Mouse (Mus musculus): ENCODE results near the gene A930009A15Rik.

A930009A15Rik gene

DNA sequence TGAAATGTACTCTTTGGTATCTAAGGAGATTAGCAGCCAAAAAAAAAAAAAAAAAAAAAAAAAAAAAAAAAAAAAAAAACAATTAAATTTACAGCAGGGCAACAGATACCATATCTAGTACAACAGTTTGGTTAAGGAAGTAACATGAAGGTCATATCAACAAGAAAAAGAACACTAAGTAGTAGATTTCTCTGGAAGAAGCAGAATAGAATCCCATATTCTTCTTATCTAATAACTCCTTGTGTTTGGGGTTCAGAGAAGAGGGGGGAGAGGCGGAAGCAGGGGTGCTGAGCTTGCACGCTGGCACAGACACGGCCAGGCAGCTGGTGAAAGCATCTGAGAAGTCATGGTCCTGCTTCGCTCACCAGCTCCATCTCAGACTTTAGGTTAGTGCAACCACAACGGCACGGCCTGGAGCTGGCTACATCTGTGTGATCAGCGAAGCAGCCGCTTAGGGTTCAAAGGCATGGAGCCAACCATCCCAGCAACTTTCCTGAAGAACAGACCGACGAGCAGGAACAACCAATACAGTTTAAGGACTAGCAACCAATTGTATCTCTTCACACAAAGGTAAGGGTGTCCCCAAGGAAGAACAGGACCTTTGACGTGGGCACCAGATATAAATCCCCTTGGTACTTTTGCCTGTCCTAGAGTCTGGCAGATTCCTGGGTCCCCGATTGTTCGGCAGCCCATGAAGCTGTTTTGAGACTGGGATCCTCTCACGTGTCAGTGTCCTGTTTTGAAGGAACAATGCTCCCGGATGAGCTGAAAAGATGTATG, at the start of gene A930009A15Rik:
TSS of gene A930009A15Rik (plus strand) at position 275 of the 780 bp plus-strand sequence.
- no peak for DNase-seq

DNA sequence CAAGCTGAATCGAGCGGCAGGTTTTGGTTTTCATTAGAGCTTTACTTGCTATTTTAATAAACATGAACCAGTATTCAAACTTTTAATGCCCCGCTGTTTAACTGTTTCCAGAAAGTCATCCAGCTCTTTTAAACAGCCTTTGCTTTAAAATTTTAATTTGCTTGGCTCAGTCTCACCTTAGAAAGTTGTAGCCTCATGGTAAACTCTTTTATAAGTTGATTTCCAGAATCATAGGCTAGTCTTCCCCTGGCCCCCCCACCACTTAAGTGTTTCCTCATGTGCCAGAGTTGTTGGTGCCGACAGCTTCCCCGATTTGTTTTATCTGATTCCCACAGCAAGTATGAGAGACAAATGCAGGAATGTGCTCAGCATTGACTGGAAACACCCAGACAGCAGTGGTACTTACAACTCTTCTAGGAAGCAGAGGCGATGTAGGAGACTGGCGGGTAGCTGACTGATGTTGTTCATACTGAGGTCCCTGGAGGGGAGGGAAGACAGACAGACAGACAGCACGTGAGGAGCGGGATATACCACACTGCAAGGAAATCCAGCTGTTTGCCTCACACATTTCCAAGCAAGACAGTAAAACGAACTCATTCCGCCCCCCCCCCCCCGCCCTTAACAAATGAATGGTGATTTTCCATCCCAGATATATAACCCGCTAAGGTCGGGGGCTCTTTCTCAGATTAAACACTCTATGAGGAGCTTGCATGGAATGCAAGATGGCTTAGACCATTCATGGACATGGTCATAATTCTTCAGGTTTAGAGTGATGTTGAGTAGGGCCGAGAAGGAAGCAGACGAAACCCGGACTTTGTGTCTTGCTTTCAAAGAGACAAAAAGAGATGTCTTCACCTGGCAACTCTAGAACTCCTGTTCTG, 49.3 kb upstream of the A930009A15Rik start:
- DNase-seq: no peak

DNA sequence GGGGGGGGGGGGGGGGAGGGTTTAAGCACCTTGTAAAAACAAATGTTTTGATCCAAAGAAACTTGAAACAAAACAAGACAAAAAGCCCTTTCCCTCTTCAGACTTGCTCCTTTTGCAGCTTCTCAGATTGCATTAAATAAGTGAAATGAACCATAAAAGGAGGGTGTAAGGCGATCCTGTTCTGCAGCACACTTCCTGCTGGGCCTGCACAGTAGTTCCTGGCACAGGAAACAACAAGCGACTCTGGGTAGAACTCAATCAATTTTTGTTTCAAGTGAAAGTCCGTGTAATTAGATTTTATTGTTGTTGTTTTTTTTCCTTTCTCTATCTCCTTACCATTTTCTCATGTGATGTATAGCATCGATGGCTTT, 48.7 kb upstream of the A930009A15Rik start:
- DNase-seq: no peak

DNA sequence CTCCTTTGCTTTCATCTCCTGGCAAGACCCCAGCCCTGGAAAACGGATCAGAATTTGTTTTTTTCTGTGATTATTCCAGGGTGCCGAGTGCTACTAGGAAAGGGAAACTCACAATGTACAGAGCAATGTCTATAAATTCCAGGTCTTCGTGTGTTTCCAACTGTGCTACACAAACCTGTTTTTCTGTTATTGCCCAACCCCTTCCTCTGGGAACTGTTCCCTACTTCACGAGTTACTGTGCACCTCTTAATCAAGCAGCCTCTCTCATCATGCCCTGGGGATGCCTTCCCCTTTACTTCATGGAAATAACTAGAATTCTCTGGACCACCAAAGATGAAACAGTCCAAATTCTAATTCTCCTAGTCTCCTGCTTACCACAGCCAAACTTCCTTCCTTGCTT, 40.9 kb upstream of the A930009A15Rik start:
- no peak for DNase-seq

DNA sequence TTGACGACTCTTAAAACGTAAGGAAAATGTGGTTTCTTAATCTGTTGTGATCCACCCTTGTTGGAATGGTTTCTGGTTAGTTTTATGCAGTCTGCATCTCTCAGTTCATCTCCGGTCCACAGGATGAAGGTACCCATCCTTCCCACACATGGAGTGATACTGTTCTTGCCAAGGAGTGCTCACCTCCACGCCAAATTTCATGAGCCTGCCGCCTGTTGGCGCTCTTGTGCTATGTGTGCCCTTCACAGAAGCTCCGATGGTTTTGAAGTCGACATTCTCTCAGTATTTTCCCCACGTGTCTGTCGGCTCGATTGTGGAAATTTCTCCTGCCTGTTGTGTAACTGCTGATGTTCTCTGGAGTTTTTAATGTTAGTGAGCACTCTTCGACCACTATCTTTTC, 40.0 kb upstream of the A930009A15Rik start:
- DNase-seq: no peak

DNA sequence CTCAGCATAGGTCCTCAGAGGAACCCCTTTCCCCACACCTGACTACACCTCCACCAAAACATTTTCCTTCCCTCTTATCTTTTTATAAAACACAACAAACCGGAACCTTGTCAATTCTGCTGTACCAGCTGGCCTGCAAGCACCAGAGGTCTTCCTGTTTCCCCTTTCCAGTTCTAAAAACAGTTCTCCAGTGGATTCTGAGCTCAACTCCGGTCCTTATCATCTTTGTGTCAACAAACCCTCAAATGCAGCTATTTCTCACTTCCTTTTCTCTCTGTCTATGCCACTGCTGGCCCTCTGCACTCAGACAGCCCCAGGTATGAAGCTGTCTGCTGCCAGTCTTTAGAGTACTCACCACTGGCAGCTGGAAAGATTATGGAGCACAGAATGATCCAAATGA, 39.0 kb upstream of the A930009A15Rik start:
- no peak for DNase-seq

DNA sequence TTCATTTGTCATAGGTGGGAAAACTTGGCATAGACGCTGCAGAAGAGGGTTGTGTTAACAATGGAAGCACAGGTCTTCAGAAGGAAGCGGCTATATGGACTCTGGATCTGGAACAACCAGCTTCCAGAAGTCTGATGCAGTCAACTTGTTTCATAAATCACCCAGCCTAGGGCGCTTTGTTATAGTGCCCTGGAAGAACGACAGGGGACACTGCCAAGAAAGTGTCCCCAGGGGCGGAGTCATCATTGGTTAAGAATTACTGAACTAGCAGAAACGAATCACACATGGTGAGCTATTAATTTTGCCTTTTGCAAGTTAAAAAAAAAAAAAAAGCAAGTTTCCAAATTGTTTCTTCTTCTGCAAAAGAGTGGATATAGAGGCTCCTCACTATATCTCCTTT, 26.9 kb upstream of the A930009A15Rik start:
- peak in 1 of 2 experiments; percentile 22 for DNase-seq

DNA sequence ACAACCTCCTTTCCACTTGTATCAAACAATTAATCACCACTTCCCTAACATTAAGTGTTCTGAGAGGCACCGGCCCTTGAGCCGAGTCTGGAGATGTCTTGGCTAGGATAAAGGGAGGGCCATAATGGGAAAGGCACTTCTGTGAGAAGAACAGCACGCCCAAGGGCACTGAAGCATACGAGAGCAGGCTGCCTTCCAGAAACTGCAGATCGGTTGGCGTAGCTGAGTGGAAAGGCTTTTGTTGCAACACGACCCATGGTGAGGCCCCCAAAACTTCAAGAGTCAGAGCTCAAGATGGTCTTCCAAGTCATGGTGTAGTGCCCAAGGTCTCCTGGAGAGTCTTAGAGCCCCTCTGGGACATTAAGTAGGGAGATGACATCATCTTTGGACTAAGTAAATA, 19.5 kb upstream of the A930009A15Rik start:
- peak in 1 of 2 experiments; percentile 43 for DNase-seq

DNA sequence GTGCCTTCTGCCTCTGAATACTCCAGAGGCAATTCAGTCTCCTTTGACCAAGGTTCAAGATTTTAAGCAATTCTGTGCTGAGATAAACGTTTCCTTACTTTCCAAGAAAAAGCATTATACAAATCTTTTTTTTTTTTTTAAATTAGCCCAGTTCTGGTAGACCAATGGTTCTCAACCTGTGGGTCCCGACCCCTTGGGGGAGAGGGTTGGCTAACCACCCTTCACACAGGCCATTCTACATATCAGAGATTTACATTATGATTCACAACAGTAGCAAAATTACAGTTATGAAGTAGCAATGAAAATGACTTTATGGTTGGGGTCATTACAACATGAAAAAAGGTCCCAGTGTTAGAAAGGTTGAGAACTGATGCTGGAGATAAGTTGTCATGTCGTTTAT, 18.7 kb upstream of the A930009A15Rik start:
- no peak for DNase-seq

DNA sequence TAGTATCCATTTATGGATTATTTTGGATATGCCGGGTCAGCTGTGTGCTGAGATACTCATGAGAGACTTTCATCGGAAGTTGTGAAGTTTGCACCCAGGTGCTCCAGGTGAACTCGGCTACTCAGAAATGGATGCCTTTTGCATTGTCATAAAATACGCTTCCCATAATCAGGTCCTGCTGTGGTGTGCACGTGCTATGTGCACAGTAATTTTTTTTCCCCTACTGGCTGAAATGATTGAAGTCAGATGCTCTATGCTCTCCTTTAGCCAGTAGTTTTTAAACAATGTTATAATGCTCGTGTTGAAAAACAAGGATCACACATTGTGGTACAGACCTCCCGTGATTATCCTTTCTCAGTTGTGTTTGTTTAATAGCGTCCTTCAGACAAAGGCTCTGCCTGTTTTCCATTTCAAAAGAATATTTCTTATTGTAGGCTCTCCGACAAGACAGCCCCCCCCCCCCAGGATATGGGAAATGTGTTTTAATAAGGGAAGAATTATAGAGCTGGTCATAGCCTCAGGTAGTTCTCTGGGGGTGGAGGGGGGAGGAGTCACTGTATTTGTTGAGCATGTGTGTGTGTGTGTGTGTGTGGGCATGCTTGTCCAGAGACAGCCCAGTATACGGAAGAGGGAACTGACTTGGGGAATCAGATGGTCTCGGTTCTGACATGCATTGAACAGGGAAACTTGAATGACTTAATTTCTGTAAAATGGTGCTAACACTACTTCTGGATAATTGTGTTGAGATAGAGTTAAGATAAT, 16.3 kb upstream of the A930009A15Rik start:
- DNase-seq: no peak

DNA sequence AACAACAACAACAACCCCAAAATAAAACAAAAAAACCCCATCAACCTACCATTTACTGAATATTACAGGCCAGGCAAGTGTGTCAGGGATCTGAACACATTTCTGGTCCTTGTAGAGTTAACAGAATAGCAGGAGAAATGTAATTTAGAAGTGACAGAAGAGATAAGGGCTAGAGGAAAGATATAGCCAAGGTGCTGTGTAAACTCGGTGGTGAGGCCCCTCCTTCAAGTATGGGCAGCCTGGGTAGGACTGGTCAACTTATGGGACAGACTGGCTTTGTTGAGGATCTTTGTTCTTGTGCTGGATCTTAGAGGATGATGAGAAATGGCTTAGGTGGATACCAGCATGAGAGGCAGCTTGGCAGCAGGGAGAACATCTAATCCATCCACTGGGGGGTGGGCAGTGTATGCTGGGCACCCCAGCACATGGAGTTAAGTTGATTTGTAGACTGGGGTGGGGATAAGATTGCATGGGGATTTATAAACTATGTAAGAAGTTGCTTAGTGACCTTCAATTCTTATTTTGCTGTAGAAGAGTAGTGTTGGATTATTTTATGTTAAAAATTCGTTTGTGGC, 14.5 kb upstream of the A930009A15Rik start:
- no peak for DNase-seq

DNA sequence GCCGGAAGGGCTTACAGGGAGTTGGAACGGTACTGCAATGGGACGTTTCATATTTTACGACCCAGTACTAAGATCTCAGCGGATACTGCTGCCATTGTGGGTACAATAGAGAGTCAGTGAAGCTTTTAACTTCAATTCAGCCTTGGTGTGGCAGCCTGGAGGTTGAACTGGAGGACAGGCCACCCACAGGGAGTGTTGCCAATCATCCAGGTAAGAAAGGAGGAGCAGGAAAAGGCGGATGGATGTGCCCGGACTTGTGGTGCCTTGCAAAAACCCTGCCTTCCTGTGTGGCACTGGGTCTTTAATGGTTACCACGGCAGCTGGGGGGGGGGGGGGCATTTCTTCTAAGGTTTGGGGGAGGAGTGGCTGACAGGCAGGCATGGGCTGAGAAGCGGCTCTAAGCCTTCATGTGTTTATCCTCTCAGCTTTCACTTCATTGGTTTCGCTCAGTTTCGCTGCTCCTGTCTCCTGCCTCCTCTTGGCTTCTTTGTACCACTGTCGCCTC, 13.0 kb upstream of the A930009A15Rik start:
- DNase-seq: no peak

DNA sequence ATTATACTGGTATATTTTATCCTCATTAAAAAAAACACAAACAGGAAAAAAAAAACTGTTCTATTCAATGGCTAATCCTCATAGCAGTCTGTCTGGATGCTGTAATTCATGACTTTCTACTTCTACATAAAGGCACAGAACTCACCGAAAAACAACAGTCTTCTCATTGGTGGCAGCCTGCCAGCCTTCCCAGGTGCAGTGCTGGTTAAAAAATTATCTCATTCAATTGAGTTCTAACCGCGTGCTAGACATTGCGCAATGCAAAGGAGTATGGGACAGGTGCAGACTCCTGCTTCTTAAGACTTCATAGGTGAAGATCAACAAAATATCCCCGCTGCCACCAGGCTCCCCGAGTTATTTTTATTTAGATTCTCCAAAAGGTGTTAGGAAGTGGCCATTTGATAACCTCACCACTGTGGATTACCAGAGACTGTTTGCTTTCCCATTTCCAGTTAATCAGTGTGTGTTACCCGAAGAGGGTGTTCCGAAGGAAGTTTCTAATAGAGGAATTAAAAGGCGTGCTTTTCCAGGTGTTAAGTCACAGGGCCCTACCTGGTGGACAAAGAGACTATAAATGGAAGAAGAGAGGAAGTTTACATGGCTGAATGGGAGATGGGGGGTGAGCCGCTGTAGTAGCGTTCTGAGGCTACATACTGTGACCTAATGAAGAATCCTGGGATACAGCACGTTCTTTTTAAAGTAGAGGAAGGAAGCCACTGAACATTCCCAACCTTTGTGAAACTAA, 8.5 kb upstream of the A930009A15Rik start:
- DNase-seq: peak; percentile 48 to 66

DNA sequence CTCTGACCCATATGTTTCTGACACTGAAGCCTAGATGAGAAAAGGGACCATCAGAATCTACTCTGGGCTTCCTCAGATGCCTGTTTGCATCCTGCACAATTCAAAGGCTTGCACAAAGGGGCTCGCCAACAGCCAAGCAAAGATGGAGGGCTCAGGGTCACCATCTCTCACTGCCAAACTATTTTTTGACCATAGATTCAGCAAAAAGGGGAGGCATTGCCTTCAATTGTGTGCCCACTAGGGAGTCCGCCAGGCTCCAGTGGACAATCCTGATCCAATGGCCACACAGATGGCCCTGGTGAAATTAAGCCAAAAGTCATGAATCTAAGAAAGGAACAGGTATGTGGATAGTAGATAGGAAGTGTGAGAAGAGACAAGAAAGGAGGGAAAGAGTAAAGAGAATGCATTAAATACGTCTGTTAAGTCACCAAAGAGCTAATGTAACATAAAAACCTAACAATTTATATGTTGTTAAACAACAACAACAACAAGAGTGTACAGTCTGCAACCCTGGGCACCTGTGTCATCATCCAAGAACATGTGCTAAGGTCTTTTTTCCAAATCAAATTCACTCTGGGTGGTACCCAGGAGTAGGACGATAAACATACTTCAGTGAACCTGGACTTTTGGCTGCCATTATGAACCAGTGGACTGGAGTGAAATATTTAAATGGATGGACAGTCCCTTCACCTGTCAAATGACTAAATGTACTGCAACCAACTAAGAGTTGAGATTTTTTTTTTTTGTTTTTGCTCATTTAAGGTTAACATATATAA, 6.7 kb upstream of the A930009A15Rik start:
- DNase-seq: no peak

DNA sequence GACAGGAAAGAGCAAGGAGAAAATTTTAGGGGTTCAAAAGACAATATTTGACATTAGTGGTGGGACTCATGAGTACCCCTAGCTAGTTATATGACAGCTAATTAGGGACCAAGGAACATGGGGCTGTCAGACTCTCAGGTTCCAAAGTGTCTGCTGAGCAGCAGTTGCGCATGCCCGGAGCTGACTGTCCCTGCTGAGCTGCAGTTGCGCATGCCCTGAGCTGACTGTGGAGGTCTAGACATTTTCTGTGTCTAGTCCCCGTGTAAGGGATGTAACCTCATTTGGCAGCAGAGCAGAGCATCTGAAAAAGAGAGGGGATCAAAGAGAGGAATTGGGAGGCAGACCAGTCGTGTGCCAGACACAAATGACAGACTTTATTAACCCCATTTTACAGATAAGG, 5.8 kb upstream of the A930009A15Rik start:
- no peak for DNase-seq

DNA sequence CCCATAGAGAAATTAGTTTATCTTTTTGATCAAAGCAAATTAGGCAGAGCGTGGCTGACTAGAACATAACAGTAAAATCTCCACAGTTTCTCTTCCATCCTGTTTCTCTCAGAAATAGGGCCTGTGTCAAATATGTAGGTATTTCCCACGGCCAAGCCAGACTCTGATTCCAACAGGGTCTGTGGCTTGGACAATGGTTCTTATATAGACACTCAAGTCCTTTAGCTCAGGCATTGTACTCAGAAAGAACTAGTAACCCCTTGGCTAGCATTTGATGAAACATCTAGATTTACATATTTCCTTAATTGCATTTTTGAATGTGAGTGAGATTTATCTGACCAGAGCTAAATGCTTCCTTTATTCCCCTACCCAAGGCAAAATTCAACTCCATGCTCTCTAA, 791 bp downstream of the A930009A15Rik start:
- no peak for DNase-seq

DNA sequence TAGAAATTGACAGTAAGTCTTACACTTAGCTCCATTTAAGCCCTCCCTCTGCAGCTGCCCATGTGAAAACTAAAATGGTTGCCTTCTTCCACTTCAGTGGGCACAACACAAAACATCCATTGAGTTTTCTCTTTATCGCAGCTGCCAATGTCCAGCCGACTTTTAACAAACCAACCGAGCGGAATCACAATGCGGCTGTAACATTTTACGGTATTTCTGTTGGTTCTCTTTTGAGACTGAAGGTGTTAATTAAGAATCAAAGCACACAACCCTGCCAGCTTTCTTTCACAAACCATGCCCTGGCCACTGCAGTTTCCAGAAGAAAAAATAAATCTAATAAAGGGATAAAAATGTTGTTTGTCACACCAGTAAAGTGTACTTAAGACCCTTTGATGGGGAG, 1.5 kb downstream of the A930009A15Rik start:
- DNase-seq: no peak

DNA sequence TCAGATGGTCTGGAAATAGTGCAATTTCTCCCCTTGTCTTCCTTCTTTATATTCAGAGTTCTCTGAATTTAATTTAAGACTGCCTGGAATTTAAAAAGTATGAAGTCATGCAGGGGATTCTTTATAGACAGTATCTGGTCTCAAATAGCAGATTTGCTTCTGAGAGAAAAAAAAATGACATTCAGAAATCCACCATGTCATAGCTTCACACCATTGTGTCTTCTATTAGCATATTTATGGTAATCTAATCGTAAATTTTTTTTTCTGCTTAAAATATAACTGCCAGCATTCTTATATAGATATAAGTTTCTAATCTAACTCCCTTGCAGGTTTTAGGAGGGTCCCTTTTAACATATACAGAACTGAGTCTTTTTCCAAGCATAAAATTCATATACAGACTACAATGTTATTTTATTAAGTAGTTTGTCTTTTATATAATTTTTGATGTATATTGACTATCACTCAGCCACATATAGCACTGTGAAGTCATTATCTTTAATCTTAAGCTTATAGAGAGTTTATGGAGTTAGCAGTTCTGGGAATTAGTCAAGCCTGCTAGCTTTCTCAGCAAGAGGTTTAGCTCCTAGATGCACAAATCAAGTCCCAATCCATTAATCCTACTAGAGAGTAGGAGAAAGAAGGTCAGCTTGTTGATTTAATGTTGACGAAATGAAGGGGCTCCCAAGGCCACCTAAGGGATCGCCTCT, 2.1 kb downstream of the A930009A15Rik start:
- DNase-seq: no peak

DNA sequence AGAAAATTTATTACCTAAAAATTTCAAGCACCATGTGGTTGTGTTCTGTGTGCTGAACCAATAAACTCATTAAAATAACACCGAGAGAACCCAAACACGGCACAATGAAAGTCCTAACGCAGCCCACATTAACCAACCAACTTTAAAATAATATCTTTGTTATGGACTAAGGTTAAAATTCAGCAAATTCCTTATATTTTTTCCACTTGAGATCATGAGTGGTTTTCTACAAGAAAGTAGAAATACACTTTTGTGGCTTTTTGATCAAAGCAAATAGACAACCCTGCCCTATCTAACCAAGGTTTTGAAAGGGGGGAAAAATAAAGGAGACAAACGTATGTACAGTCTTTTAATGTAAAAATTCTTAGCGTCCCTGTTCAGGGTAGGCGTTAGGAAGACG, 9.3 kb downstream of the A930009A15Rik start:
- DNase-seq: no peak

DNA sequence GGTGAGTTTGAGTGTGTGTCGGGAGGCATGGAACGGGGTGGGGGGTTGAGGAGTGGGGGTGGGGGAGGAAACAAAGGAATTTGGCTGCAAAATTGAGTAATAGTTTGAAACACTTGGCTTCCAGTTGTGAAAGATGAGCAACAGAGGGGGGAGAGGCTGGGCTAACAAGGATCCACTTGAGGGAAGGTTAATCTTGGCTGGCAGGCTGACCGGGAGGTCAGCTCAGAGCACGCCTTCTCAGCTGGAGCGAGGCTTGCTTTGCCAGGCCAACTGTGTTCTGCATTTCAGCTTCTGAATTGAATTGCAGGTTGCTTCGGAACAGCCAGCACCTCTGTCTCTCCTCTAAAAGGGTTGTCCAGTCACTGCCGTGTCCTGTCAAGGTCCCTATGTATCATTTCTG, 9.7 kb downstream of the A930009A15Rik start:
- peak in 1 of 2 experiments; percentile 9 for DNase-seq

Data from kidney, postnatal 36 days (tissue).